Mouse (Mus musculus): ENCODE measurements at regions not wholly inside any gene's neighbourhood (a gene's known extent, or its start where the extent isn't known, plus 50 kb on each side); places are given as distances from the start of the nearest gene placed in this dataset.

GRCm38 (mm10) chr1:35715931-35716330 is 352.3 kb upstream of the Hs6st1 start:
- DNase-seq (ENCODE audit: low spot score in 2 of 2) = peak in 1 of 2 experiments; percentile 53

DNA sequence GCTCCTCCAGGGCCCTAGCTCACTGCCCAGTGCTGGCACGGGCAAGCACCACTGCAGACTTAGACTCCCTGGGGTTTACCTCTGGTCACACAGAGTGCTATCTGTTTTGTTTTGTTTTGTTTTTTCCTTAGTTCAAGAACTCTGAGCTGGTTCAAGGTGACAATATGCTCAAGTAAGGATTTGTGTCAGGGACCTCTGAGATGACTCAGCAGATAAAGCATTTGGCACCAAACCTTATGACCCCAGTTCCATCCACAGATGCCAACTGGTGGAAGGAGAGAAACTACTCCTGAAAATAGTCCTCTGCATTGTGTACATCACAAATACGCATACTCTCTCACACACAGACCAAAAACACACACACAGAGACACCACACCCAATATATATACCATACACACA is 351.0 kb upstream of the Hs6st1 start:
- DNase-seq (ENCODE audit: low spot score in 2 of 2) = peak in 1 of 2 experiments; percentile 33

DNA sequence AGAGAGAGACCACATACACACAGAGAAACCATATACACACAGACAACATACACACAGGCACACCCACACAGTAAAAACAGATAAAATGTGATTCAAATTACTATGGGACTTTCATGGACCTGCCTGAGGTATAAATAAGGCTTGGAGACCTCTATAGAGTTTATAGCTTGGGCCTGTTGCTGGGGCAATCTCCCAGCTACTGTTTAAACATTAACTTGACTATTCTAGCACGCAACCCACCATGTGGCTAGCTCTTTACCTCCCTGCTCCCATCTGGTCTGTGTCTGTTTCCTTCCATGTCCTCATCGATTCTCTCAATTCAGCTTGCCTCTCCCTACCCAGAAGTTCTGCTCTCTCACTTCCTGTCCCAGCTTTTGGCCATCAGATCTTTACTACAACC is 350.5 kb upstream of the Hs6st1 start:
- peak in 1 of 2 experiments; percentile 6 for DNase-seq (ENCODE audit: low spot score in 2 of 2)

DNA sequence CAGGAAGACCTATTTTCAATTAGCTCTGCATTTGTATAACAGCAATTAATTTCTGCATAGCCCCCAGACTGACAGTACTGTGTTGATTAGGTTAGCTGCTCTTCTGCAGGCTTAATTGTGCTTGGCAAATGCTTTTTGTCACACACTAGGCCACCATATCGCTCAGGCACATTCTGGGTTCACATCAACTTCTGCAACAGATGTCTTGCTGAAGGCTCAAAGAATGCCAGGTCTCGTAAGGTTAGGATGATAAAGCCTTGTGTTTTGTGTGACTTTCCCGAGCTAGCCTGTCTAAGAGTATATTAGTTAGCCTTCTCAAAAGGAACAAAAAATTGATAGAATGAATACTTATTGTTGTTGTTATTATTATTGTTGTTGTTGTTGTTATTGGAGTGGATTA is 348.1 kb upstream of the Hs6st1 start:
- DNase-seq (ENCODE audit: low spot score in 2 of 2) = peak in 1 of 2 experiments; percentile 15

DNA sequence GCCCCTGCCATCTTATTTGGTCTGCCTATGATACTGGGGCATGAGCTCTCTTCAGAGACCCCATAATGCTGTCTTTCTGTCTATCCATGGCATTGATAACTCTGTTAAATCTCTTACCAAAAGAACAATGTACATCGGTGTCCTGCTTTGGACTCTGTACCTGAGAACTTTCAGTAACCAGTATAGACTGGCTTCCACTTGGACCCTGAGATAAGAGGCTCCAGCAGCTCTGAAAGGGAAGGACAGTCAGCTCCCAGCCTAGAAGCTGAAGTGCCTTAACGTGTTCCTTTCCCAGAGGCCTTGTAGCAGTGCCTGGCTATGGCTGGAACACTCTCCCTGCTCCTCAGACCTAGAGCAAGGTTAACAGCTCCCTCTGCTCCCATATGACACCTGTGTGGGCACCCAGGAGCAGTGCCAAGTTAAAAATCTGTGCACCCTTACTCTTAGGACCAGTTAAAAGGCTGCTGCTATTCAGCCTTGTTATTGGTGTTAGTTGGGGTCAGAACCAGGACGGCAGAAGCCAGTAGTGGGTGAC is 343.8 kb upstream of the Hs6st1 start:
- DNase-seq (ENCODE audit: low spot score in 2 of 2) = peak in 1 of 2 experiments; percentile 24

GRCm38 (mm10) chr1:35726596-35726995 is 341.6 kb upstream of the Hs6st1 start:
- DNase-seq (ENCODE audit: low spot score in 2 of 2) = peak; percentile 43 to 79

GRCm38 (mm10) chr1:35727310-35727990 is 340.8 kb upstream of the Hs6st1 start:
- peak in 1 of 2 experiments; percentile 51 for DNase-seq (ENCODE audit: low spot score in 2 of 2)

GRCm38 (mm10) chr1:35729785-35730295 is 338.4 kb upstream of the Hs6st1 start:
- DNase-seq (ENCODE audit: low spot score in 2 of 2) = peak in 1 of 2 experiments; percentile 34

- peak in 1 of 2 experiments; percentile 24 for DNase-seq (ENCODE audit: low spot score in 2 of 2)
Measured at GRCm38 (mm10) chr1:35730309-35730708, 337.9 kb upstream of the Hs6st1 start.

DNA sequence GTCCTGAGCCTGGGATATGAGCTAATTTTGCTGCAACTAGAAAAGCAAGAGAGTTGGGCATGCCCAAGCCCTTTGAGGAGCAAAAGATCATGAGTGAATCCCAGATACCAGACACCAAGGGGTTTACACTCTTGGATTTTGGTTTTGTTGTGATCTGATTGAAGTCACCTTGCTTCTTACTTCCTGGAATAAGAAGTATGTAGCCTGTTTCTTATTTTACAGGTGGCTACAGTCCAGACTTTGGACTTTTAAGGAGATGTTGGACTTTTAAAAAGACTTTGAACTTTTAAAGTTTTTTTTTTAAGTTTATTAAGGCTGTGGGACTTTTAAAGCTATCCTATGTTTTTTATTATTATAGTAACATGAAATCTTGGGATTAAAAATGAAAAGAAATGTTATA is 332.0 kb upstream of the Hs6st1 start:
- no peak for DNase-seq (ENCODE audit: low spot score in 2 of 2)

DNA sequence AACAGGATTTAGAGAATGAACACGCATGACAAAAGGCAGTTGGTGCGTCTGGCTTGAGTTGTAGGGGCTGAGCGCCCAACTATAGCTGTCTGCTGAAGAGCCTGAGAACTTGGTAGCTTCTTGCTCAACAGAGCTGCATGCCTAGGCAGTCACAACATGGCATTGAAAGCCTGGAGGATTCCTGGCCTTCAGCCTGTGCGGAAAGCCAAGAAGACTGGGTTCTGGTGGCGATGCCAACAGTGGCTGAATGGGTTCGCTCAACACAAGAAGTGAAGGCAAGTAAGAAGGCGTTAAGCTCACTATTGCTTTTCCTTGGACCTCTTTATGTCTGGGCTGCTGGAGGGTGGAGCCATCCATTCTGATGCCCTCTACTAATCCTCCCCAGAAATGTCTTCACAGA is 318.6 kb upstream of the Hs6st1 start:
- no peak for DNase-seq (ENCODE audit: low spot score in 2 of 2)

DNA sequence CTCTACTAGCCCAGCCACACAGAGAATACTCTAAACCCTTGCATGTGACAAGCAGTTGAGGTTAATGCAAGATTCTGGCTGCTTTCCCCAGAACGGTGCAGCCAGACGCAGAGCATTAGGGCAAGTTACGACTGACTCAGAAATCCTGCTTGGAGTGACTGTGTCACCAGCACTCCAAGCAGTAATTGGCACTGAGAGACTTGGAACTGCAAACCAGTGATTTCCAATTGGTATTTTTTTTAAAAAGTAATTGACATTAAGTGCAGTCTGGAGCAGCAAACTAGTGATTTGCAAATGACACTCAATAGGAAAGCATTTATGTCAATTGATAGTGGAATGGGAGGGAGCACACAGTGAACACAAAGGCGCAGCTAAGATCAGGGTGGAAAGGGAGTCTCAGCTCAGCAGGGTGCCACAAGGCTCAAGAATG is 318.1 kb upstream of the Hs6st1 start:
- DNase-seq (ENCODE audit: low spot score in 2 of 2) = no peak

- no peak for DNase-seq (ENCODE audit: low spot score in 2 of 2)
Measured at GRCm38 (mm10) chr1:35752636-35753035, 315.6 kb upstream of the Hs6st1 start.

GRCm38 (mm10) chr1:35754170-35754569 is 314.0 kb upstream of the Hs6st1 start:
- DNase-seq (ENCODE audit: low spot score in 2 of 2) = no peak

- no peak for DNase-seq (ENCODE audit: low spot score in 2 of 2)
Measured at GRCm38 (mm10) chr1:35759010-35759409, 309.2 kb upstream of the Hs6st1 start.

- DNase-seq (ENCODE audit: low spot score in 2 of 2) = no peak
Measured at GRCm38 (mm10) chr1:35759600-35759999, 308.6 kb upstream of the Hs6st1 start.

DNA sequence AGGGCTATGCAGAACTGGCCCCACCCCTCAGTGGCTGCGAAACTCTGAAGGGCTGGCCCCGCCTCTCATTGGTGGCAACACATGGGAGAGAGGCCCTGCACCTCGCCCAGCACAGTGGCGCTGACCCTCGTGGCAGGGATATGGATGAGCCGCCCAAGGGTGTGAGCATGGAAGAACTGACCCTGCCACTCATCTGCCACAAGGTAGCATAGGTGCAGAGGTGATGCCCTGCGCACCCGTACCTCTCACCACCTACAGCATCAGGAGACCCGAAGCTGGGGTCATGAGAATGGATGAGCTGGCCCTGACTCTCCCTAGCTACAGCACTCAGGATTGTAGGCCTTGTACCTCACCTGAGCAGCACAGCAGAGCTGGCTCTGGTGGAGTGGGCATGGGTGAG is 305.1 kb upstream of the Hs6st1 start:
- no peak for DNase-seq (ENCODE audit: low spot score in 2 of 2)

DNA sequence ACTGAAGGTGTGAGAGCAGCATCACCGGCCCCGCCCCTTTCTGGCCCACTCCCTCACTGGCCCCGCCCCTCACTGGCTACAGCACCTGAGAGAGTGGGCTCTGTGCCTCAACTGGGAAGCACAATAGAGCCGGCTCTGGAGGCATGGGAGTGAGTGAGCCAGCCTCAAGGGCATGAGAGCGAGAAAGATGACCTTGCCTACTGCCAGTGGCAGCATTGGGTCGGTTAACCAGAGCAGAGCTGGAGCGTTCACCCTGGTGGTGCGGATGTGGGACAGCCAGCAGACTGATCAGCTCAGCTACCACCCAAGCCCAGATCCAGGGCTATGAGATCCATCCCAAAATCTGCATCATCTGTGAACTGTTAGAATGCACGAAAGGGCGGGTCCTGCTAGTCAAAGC is 304.7 kb upstream of the Hs6st1 start:
- DNase-seq (ENCODE audit: low spot score in 2 of 2) = no peak

DNA sequence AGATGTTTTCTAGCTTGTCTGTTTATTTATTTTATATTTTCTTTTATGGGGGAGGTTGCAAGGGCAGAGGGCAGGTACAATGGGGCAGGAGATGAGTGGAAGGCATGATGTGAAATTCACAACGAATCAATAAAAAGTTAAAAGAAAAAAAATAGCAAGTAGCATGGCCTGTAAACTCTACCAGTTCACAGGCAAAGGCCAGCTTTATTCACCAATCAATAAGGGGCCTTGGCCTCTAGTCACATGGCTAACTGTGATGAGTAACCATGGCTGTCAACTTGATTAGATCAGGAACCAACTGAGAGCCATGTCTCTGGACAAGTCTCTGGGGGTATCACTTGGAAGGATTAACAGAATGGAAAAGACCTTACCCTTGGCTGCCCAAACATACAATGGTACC is 304.1 kb upstream of the Hs6st1 start:
- no peak for DNase-seq (ENCODE audit: low spot score in 2 of 2)

- DNase-seq (ENCODE audit: low spot score in 2 of 2) = no peak
Measured at GRCm38 (mm10) chr1:35765692-35766091, 302.5 kb upstream of the Hs6st1 start.

DNA sequence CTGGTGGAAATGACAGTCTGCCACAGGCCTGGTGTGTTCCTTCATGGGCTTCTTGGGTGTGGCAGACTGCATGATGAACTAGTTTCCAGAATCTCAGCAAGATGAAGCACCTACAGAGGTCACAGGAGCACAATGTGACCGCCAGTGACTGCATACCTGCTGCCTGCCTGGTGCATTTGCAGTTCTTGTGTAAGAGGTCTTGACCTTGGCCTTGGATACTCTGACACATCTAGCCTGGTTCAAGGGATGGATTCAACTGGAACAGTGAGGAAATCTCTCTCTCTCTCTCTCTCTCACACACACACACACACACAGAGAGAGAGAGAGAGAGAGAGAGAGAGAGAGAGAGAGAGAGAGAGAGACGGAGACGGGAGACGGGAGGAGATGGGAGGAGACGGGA is 301.9 kb upstream of the Hs6st1 start:
- DNase-seq (ENCODE audit: low spot score in 2 of 2) = no peak

DNA sequence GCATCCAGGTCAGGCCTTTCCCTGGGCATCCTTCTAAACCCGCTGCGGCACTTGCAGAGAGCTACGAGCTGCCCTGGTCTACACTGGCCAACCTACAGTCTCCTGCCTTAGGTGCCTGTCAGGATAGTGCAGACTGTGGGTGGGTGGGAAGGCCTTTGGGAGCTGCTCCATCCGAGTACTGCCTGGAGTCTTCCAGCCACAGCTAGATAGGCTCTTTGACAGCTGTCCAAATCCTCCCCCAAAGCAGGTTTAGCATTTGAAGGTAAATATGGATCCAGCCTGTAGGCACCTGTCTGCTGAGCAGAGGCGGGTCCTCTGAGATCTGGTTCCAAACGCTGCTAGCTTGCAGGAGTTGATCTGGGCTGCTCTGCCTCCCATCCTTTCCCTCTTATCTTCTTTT is 295.6 kb upstream of the Hs6st1 start:
- DNase-seq (ENCODE audit: low spot score in 2 of 2) = no peak

DNA sequence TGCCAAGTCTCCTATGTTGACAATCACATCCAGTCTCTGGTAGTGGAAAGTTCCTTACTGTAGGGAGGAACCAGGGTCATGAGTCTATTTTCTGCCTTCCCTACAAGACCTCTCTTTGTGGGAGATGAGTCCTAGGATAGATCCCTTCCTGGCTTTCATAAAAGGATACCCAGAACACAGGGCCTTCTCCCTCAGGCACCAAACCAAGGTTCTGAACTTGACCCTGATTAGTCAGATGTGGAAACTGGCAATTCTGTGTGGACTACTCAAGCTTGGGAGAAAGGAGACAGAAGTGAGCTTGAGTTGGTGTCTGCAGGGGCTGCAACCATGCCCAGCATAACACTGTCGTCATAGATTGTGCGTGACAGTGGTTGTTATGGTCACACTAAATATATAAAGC is 293.6 kb upstream of the Hs6st1 start:
- DNase-seq (ENCODE audit: low spot score in 2 of 2) = no peak

GRCm38 (mm10) chr1:35782668-35783067 is 285.5 kb upstream of the Hs6st1 start:
- DNase-seq (ENCODE audit: low spot score in 2 of 2) = no peak
